Mouse (Mus musculus) right cerebral cortex, adult 18-20 months (tissue): ENCODE measurements around the gene Pon2.

Source experiments
- DNase-seq: peaks from one replicate; pipeline ENCODE4 v3.0.0; 2022; ENCODE audit warnings: mixed read lengths

Gene Pon2

DNA sequence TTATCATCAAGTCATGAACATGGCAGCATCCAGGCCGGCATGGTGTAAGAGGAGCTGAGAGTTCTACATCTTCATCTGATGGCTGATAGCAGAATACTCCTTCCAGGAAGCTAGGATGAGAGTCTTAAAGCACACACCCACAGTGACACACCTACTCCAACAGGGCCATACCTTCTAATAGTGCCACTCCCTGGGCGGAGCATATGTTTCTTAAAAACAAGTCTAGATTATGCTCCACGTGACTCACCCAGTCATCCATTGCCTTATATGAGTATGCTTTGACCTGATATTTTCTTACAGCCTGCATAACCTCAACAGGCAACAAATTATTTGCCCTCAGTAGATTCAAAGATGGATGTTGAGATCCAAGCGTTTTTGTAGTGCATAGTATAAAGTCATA, 80.1 kb downstream of the Pon2 start:
- DNase-seq: no peak
